Mouse (Mus musculus): ENCODE results near the gene Gphn. TPM values are rescaled to one million over a fixed set of nuclear protein-coding genes. Genes with fewer than 3 reads are reported as not detected.

Gene Gphn
- polyA plus RNA-seq (2014; fragmentation: Nextera tagmentation; extraction: Ambion mirVana): 67.4 and 86.2 TPM in 2 replicates

GRCm38 (mm10) chr12:78225707-78226518 is at the start of gene Gphn:
Gphn (plus strand) TSS chr12:78226379.
- Histone ChIP-seq H3K4me3 (ENCODE audit: low read depth, low read length) (peak within 1 kb of the TSS; percentile 98), H3K9ac (replicated peaks; ENCODE audit: low read depth, low read length) (peak within 1 kb of the TSS; percentile 93), H3K27me3 (ENCODE audit: control insufficient read depth, insufficient read depth, low read length) (peaks cover 3% of the 10 kb centered on the region; the same call in 1 of the 2 replicates), H3K4me1 (ENCODE audit: control insufficient read depth, insufficient read depth, low read length) (peaks cover 9% of the 10 kb centered on the region), H3K9me3 (ENCODE audit: control insufficient read depth, low read length) (no peaks in the 10 kb centered on the region), H3K27ac (ENCODE audit: low read depth, low read length) (peak within 1 kb of the TSS; percentile 97), H3K36me3 (ENCODE audit: control insufficient read depth, insufficient read depth, low read length) (no peaks in the 10 kb centered on the region), H3K4me2 (ENCODE audit: low read depth, low read length) (peak within 1 kb of the TSS; percentile 68)
- 2% methylated on average over 56 of the region's 70 CpGs for WGBS
- ATAC-seq (ENCODE audit: low read depth): peak; percentile 98

GRCm38 (mm10) chr12:78181452-78181851 is 44.7 kb upstream of the Gphn start:
- 70% methylated on average over 2 of the region's 2 CpGs for WGBS
- Histone ChIP-seq H3K9ac (replicated peaks; ENCODE audit: low read depth, low read length) (no peak overlapping the region), H3K27ac (ENCODE audit: low read depth, low read length) (no peak overlapping the region), H3K27me3 (ENCODE audit: control insufficient read depth, insufficient read depth, low read length) (no peaks in the 10 kb centered on the region), H3K36me3 (ENCODE audit: control insufficient read depth, insufficient read depth, low read length) (no peaks in the 10 kb centered on the region), H3K4me2 (ENCODE audit: low read depth, low read length) (no peak overlapping the region), H3K4me3 (ENCODE audit: low read depth, low read length) (no peak overlapping the region), H3K4me1 (ENCODE audit: control insufficient read depth, insufficient read depth, low read length) (no peaks in the 10 kb centered on the region), H3K9me3 (ENCODE audit: control insufficient read depth, low read length) (no peaks in the 10 kb centered on the region)
- ATAC-seq (ENCODE audit: low read depth): no peak

GRCm38 (mm10) chr12:78193942-78194341 is 32.2 kb upstream of the Gphn start, which contains the start of gene Gm6657:
Gm6657 (plus strand) TSS chr12:78194242.
- H3K4me1 ChIP-seq (ENCODE audit: control insufficient read depth, insufficient read depth, low read length): no peaks in the 10 kb centered on the region
- H3K4me3 ChIP-seq (ENCODE audit: low read depth, low read length): no peak within 1 kb of the TSS
- H3K9ac ChIP-seq (replicated peaks; ENCODE audit: low read depth, low read length): no peak within 1 kb of the TSS
- no peaks in the 10 kb centered on the region for H3K36me3 ChIP-seq (ENCODE audit: control insufficient read depth, insufficient read depth, low read length)
- ATAC-seq (ENCODE audit: low read depth): no peak
- H3K9me3 ChIP-seq (ENCODE audit: control insufficient read depth, low read length): no peaks in the 10 kb centered on the region
- H3K27me3 ChIP-seq (ENCODE audit: control insufficient read depth, insufficient read depth, low read length): no peaks in the 10 kb centered on the region
- H3K27ac ChIP-seq (ENCODE audit: low read depth, low read length): no peak within 1 kb of the TSS
- H3K4me2 ChIP-seq (ENCODE audit: low read depth, low read length): no peak within 1 kb of the TSS

- no peaks in the 10 kb centered on the region for H3K27me3 ChIP-seq (ENCODE audit: control insufficient read depth, insufficient read depth, low read length)
- H3K27ac ChIP-seq (ENCODE audit: low read depth, low read length): no peak overlapping the region
- no peaks in the 10 kb centered on the region for H3K4me1 ChIP-seq (ENCODE audit: control insufficient read depth, insufficient read depth, low read length)
- H3K36me3 ChIP-seq (ENCODE audit: control insufficient read depth, insufficient read depth, low read length): no peaks in the 10 kb centered on the region
- H3K4me2 ChIP-seq (ENCODE audit: low read depth, low read length): no peak overlapping the region
- H3K9me3 ChIP-seq (ENCODE audit: control insufficient read depth, low read length): no peaks in the 10 kb centered on the region
- WGBS: 69% methylated on average over 2 of the region's 2 CpGs
- no peak overlapping the region for H3K9ac ChIP-seq (replicated peaks; ENCODE audit: low read depth, low read length)
- ATAC-seq (ENCODE audit: low read depth): no peak
- no peak overlapping the region for H3K4me3 ChIP-seq (ENCODE audit: low read depth, low read length)
These were observed 30.8 kb upstream of the Gphn start for GRCm38 (mm10) chr12:78195368-78195767.

GRCm38 (mm10) chr12:78203646-78204045 is 22.5 kb upstream of the Gphn start:
- no peak overlapping the region for H3K27ac ChIP-seq (ENCODE audit: low read depth, low read length)
- no peaks in the 10 kb centered on the region for H3K27me3 ChIP-seq (ENCODE audit: control insufficient read depth, insufficient read depth, low read length)
- no peaks in the 10 kb centered on the region for H3K36me3 ChIP-seq (ENCODE audit: control insufficient read depth, insufficient read depth, low read length)
- no peaks in the 10 kb centered on the region for H3K9me3 ChIP-seq (ENCODE audit: control insufficient read depth, low read length)
- WGBS: 38% methylated on average over 5 of the region's 5 CpGs
- no peak overlapping the region for H3K4me2 ChIP-seq (ENCODE audit: low read depth, low read length)
- peak; percentile 38; the same call in 1 of the 2 replicates for ATAC-seq (ENCODE audit: low read depth)
- H3K4me3 ChIP-seq (ENCODE audit: low read depth, low read length): no peak overlapping the region
- no peak overlapping the region for H3K9ac ChIP-seq (replicated peaks; ENCODE audit: low read depth, low read length)
- no peaks in the 10 kb centered on the region for H3K4me1 ChIP-seq (ENCODE audit: control insufficient read depth, insufficient read depth, low read length)

- Histone ChIP-seq H3K36me3 (ENCODE audit: control insufficient read depth, insufficient read depth, low read length) (no peaks in the 10 kb centered on the region), H3K4me3 (ENCODE audit: low read depth, low read length) (no peak overlapping the region), H3K9ac (replicated peaks; ENCODE audit: low read depth, low read length) (no peak overlapping the region), H3K4me2 (ENCODE audit: low read depth, low read length) (no peak overlapping the region), H3K27ac (ENCODE audit: low read depth, low read length) (no peak overlapping the region), H3K27me3 (ENCODE audit: control insufficient read depth, insufficient read depth, low read length) (no peaks in the 10 kb centered on the region), H3K4me1 (ENCODE audit: control insufficient read depth, insufficient read depth, low read length) (no peaks in the 10 kb centered on the region), H3K9me3 (ENCODE audit: control insufficient read depth, low read length) (no peaks in the 10 kb centered on the region)
- peak; percentile 63; the same call in 1 of the 2 replicates for ATAC-seq (ENCODE audit: low read depth)
- WGBS: 4% methylated on average over 5 of the region's 5 CpGs
These were observed 20.1 kb upstream of the Gphn start for GRCm38 (mm10) chr12:78205915-78206570.

GRCm38 (mm10) chr12:78206571-78206960 is 19.6 kb upstream of the Gphn start:
- Histone ChIP-seq H3K4me2 (ENCODE audit: low read depth, low read length) (no peak overlapping the region), H3K36me3 (ENCODE audit: control insufficient read depth, insufficient read depth, low read length) (no peaks in the 10 kb centered on the region), H3K4me3 (ENCODE audit: low read depth, low read length) (no peak overlapping the region), H3K9ac (replicated peaks; ENCODE audit: low read depth, low read length) (no peak overlapping the region), H3K9me3 (ENCODE audit: control insufficient read depth, low read length) (no peaks in the 10 kb centered on the region), H3K27ac (ENCODE audit: low read depth, low read length) (no peak overlapping the region), H3K4me1 (ENCODE audit: control insufficient read depth, insufficient read depth, low read length) (no peaks in the 10 kb centered on the region), H3K27me3 (ENCODE audit: control insufficient read depth, insufficient read depth, low read length) (no peaks in the 10 kb centered on the region)
- WGBS: 91% methylated on average over 4 of the region's 4 CpGs
- ATAC-seq (ENCODE audit: low read depth): no peak

GRCm38 (mm10) chr12:78209856-78210255 is 16.3 kb upstream of the Gphn start:
- no peaks in the 10 kb centered on the region for H3K4me1 ChIP-seq (ENCODE audit: control insufficient read depth, insufficient read depth, low read length)
- no peak for ATAC-seq (ENCODE audit: low read depth)
- H3K9me3 ChIP-seq (ENCODE audit: control insufficient read depth, low read length): no peaks in the 10 kb centered on the region
- no peak overlapping the region for H3K4me2 ChIP-seq (ENCODE audit: low read depth, low read length)
- 91% methylated on average over 2 of the region's 2 CpGs for WGBS
- H3K9ac ChIP-seq (replicated peaks; ENCODE audit: low read depth, low read length): no peak overlapping the region
- no peaks in the 10 kb centered on the region for H3K27me3 ChIP-seq (ENCODE audit: control insufficient read depth, insufficient read depth, low read length)
- H3K27ac ChIP-seq (ENCODE audit: low read depth, low read length): no peak overlapping the region
- H3K36me3 ChIP-seq (ENCODE audit: control insufficient read depth, insufficient read depth, low read length): no peaks in the 10 kb centered on the region
- H3K4me3 ChIP-seq (ENCODE audit: low read depth, low read length): no peak overlapping the region

GRCm38 (mm10) chr12:78215490-78215889 is 10.7 kb upstream of the Gphn start:
- no peak overlapping the region for H3K4me2 ChIP-seq (ENCODE audit: low read depth, low read length)
- WGBS: 76% methylated on average over 6 of the region's 6 CpGs

More at GRCm38 (mm10) chr12:78215490-78215889, 10.7 kb upstream of the Gphn start:
- Histone ChIP-seq H3K27ac (ENCODE audit: low read depth, low read length) (no peak overlapping the region), H3K27me3 (ENCODE audit: control insufficient read depth, insufficient read depth, low read length) (no peaks in the 10 kb centered on the region), H3K9ac (replicated peaks; ENCODE audit: low read depth, low read length) (no peak overlapping the region), H3K4me3 (ENCODE audit: low read depth, low read length) (no peak overlapping the region), H3K9me3 (ENCODE audit: control insufficient read depth, low read length) (no peaks in the 10 kb centered on the region), H3K4me1 (ENCODE audit: control insufficient read depth, insufficient read depth, low read length) (no peaks in the 10 kb centered on the region), H3K36me3 (ENCODE audit: control insufficient read depth, insufficient read depth, low read length) (no peaks in the 10 kb centered on the region)
- no peak for ATAC-seq (ENCODE audit: low read depth)

Data from neural tube, embryonic 14.5 days (tissue).